ENCODE assay signal across 7 mouse cellular contexts in genomic region chr4:62696699-62697404, GRCm38 (mm10).
DNase-seq lines count a peak whose midpoint lies in the region; ATAC-seq and TF ChIP-seq lines count a peak whose summit lies in the region.

No protein-coding gene starts in this region.

- H3K4me2 ChIP-seq in neural tube, embryonic 13.5 days, result no peak overlapping the region
- H3K4me2 ChIP-seq in heart, postnatal 0 days (ENCODE audit: low read depth, low read length), result no peak overlapping the region

- no peak for TF ChIP-seq EP300 in heart, postnatal 0 days (IDR thresholded peaks at IDR 0.05; ENCODE audit: low read depth)

- H3K27ac ChIP-seq in neural tube, embryonic 13.5 days (replicated peaks), result peak overlapping the region; percentile 61
- H3K27ac ChIP-seq in heart, postnatal 0 days (ENCODE audit: low read depth), result peak overlapping the region; percentile 14; the same call in 1 of the 2 replicates

- DNase-seq in neural tube, embryonic 10.5 days (ENCODE audit: extremely low spot score, low spot score), result no peak
- peak; percentile 67 to 68 for DNase-seq in cerebellum, postnatal 14 days
- no peak for DNase-seq in heart, postnatal 0 days (ENCODE audit: low spot score)
- peak; percentile 71 for DNase-seq in lung, postnatal 14 days
- DNase-seq in embryo, embryonic 11 days, result no peak
- no peak for DNase-seq in B cell, adult 2 months

- H3K27me3 ChIP-seq in neural tube, embryonic 13.5 days, result no peaks in the 10 kb centered on the region
- no peaks in the 10 kb centered on the region for H3K27me3 ChIP-seq in heart, postnatal 0 days (ENCODE audit: control insufficient read depth, insufficient read depth, low read length)

- no peak for ATAC-seq in neural tube, embryonic 13.5 days (ENCODE audit: low read depth)
- no peak for ATAC-seq in heart, postnatal 0 days (ENCODE audit: insufficient read depth, low read depth)

- H3K36me3 ChIP-seq in neural tube, embryonic 13.5 days, result peaks cover 52% of the 10 kb centered on the region
- H3K36me3 ChIP-seq in heart, postnatal 0 days (replicated peaks; ENCODE audit: control insufficient read depth, insufficient read depth, low read length), result peaks cover 26% of the 10 kb centered on the region

- H3K4me1 ChIP-seq in neural tube, embryonic 13.5 days (replicated peaks), result peaks cover 75% of the 10 kb centered on the region
- H3K4me1 ChIP-seq in heart, postnatal 0 days (ENCODE audit: control insufficient read depth, insufficient read depth), result peaks cover 24% of the 10 kb centered on the region; the same call in 1 of the 2 replicates

- no peak overlapping the region for H3K4me3 ChIP-seq in neural tube, embryonic 13.5 days
- H3K4me3 ChIP-seq in heart, postnatal 0 days (ENCODE audit: low read depth, low read length), result no peak overlapping the region

- no peaks in the 10 kb centered on the region for H3K9me3 ChIP-seq in neural tube, embryonic 13.5 days
- no peaks in the 10 kb centered on the region for H3K9me3 ChIP-seq in heart, postnatal 0 days (replicated peaks; ENCODE audit: control insufficient read depth, low read length)

- H3K9ac ChIP-seq in neural tube, embryonic 13.5 days, result peak overlapping the region; percentile 9; the same call in 1 of the 2 replicates
- H3K9ac ChIP-seq in heart, postnatal 0 days (replicated peaks; ENCODE audit: low read depth, low read length), result no peak overlapping the region

- 57% methylated on average over 7 of the region's 7 CpGs for WGBS in neural tube, embryonic 13.5 days
- WGBS in heart, postnatal 0 days, result 40% methylated on average over 7 of the region's 7 CpGs

- TF ChIP-seq CTCF in heart, postnatal 0 days (IDR thresholded peaks at IDR 0.05; ENCODE audit: low read depth), result peak; percentile 4; the same call in 1 of the 2 replicates

Comparison
In these comparisons a context has a peak if more than half of its experiments do, and no peak if none do; other contexts are left out.
1. DNase-seq: peak in cerebellum, postnatal 14 days (2 of 2) and lung, postnatal 14 days (single experiment); none in neural tube, embryonic 10.5 days (single experiment), heart, postnatal 0 days (single experiment), embryo, embryonic 11 days (single experiment) and B cell, adult 2 months (0 of 2).